Comparison of ENCODE assay signal across 10 mouse cellular contexts in the genomic region with DNA sequence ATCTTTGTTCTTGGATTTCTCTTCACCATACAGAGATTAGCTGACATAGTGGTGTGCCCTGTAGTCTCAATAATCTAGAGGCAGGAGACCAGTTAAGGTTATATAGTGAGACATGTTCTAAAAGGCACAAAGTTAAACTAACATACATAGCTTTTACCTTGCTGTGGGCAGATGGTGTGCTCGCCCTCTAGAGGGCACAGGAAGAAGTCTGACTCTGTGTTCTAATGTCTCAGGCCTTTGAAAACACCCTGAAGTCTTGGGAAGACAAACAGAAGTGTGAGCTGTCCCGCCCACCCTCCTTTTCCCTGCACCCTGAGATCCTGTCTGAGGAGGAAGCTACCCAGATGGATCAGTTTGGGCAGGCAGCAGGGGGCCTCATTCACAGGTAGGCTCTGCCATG.
DNase-seq lines count a peak whose midpoint lies in the region; ATAC-seq lines count a peak whose summit lies in the region.
"Had no signal": no experiment of that assay in that cellular context is flagged by ENCODE, and none has a peak within 500 bp of the region (broad histone marks: within the 10 kb centered on the region; RNA-seq: fewer than 3 reads in every experiment).

No protein-coding gene starts in this region.

- no peaks in the 10 kb centered on the region for H3K4me1 ChIP-seq in forebrain, embryonic 13.5 days
- H3K4me1 ChIP-seq in forebrain, embryonic 10.5 days, result no peaks in the 10 kb centered on the region
- H3K4me1 ChIP-seq in midbrain, embryonic 14.5 days (ENCODE audit: control insufficient read depth, insufficient read depth, low read length), result no peaks in the 10 kb centered on the region
- H3K4me1 ChIP-seq in midbrain, embryonic 16.5 days (ENCODE audit: control insufficient read depth, insufficient read depth, low read length), result no peaks in the 10 kb centered on the region
- H3K4me1 ChIP-seq: limb, embryonic 13.5 days had no signal

- no peaks in the 10 kb centered on the region for H3K9me3 ChIP-seq in forebrain, embryonic 13.5 days (replicated peaks)
- H3K9me3 ChIP-seq in forebrain, embryonic 10.5 days, result no peaks in the 10 kb centered on the region
- no peaks in the 10 kb centered on the region for H3K9me3 ChIP-seq in midbrain, embryonic 14.5 days (ENCODE audit: control insufficient read depth, low read length)
- no peaks in the 10 kb centered on the region for H3K9me3 ChIP-seq in midbrain, embryonic 16.5 days (replicated peaks; ENCODE audit: control insufficient read depth, low read length, poor library complexity, severe bottlenecking)
- H3K9me3 ChIP-seq: limb, embryonic 13.5 days had no signal

- no peak overlapping the region for H3K4me2 ChIP-seq in forebrain, embryonic 13.5 days
- no peak overlapping the region for H3K4me2 ChIP-seq in midbrain, embryonic 14.5 days (ENCODE audit: low read length)
- H3K4me2 ChIP-seq in midbrain, embryonic 16.5 days (ENCODE audit: low read length), result no peak overlapping the region
- H3K4me2 ChIP-seq: limb, embryonic 13.5 days had no signal

- H3K9ac ChIP-seq in forebrain, embryonic 13.5 days, result no peak overlapping the region
- H3K9ac ChIP-seq in midbrain, embryonic 14.5 days (replicated peaks; ENCODE audit: low read length), result no peak overlapping the region
- no peak overlapping the region for H3K9ac ChIP-seq in midbrain, embryonic 16.5 days (ENCODE audit: low read depth, low read length)
- H3K9ac ChIP-seq: limb, embryonic 13.5 days had no signal

- no peak overlapping the region for H3K27ac ChIP-seq in forebrain, embryonic 13.5 days
- no peak overlapping the region for H3K27ac ChIP-seq in forebrain, embryonic 10.5 days
- H3K27ac ChIP-seq in midbrain, embryonic 14.5 days (replicated peaks; ENCODE audit: low read depth, low read length), result no peak overlapping the region
- no peak overlapping the region for H3K27ac ChIP-seq in midbrain, embryonic 16.5 days (ENCODE audit: low read length)
- H3K27ac ChIP-seq: limb, embryonic 13.5 days had no signal

- intact Hi-C loops in left cerebral cortex, postnatal 14 days (cut with DNase I), result loop anchor here (10.0 kb wide), 1 partner anchor 492 kb away; no protein-coding TSS in a partner anchor

- peaks cover 82% of the 10 kb centered on the region for H3K36me3 ChIP-seq in forebrain, embryonic 13.5 days (ENCODE audit: poor library complexity, severe bottlenecking)
- peaks cover 98% of the 10 kb centered on the region for H3K36me3 ChIP-seq in forebrain, embryonic 10.5 days (replicated peaks)
- peaks cover 71% of the 10 kb centered on the region for H3K36me3 ChIP-seq in midbrain, embryonic 14.5 days (ENCODE audit: control insufficient read depth, insufficient read depth, low read length)
- H3K36me3 ChIP-seq in midbrain, embryonic 16.5 days (ENCODE audit: control insufficient read depth, insufficient read depth, low read length), result peaks cover 17% of the 10 kb centered on the region

- H3K27me3 ChIP-seq in forebrain, embryonic 13.5 days, result no peaks in the 10 kb centered on the region
- no peaks in the 10 kb centered on the region for H3K27me3 ChIP-seq in forebrain, embryonic 10.5 days (ENCODE audit: poor library complexity, severe bottlenecking)
- no peaks in the 10 kb centered on the region for H3K27me3 ChIP-seq in midbrain, embryonic 14.5 days (ENCODE audit: control insufficient read depth, insufficient read depth, low read length)
- H3K27me3 ChIP-seq in midbrain, embryonic 16.5 days (ENCODE audit: control insufficient read depth, insufficient read depth, low read depth, low read length), result no peaks in the 10 kb centered on the region
- H3K27me3 ChIP-seq: limb, embryonic 13.5 days had no signal

- 0 out of 2 replicates have a peak, but pooled peaks have one; percentile 21 for ATAC-seq in forebrain, embryonic 13.5 days
- no peak for ATAC-seq in midbrain, embryonic 14.5 days (ENCODE audit: low FRiP score, low TSS enrichment)
- ATAC-seq in midbrain, embryonic 16.5 days, result no peak

- 47% methylated on average over 2 of the region's 2 CpGs for WGBS in forebrain, embryonic 13.5 days
- 56% methylated on average over 2 of the region's 2 CpGs for WGBS in forebrain, embryonic 10.5 days
- WGBS in midbrain, embryonic 14.5 days, result 53% methylated on average over 2 of the region's 2 CpGs
- WGBS in midbrain, embryonic 16.5 days, result 68% methylated on average over 2 of the region's 2 CpGs

- no peak for DNase-seq in forebrain, embryonic 10.5 days (ENCODE audit: extremely low spot score, low spot score)
- DNase-seq in midbrain, embryonic 14.5 days, result peak; percentile 18
- DNase-seq in adipocyte (ENCODE audit: low spot score), result peak; percentile 36
- peak; percentile 52 for DNase-seq in naive thymus-derived CD4-positive, alpha-beta T cell, adult 2 months (ENCODE audit: low read depth)
- no peak for DNase-seq in urinary bladder, adult 2 months (ENCODE audit: low spot score)
- no peak for DNase-seq in left cerebral cortex, postnatal 14 days (ENCODE audit: low spot score in 2 of 2)
- DNase-seq: gastrocnemius, postnatal 25 days had no signal

- H3K4me3 ChIP-seq in forebrain, embryonic 13.5 days, result no peak overlapping the region
- no peak overlapping the region for H3K4me3 ChIP-seq in forebrain, embryonic 10.5 days
- H3K4me3 ChIP-seq in midbrain, embryonic 14.5 days (replicated peaks; ENCODE audit: low read depth, low read length), result no peak overlapping the region
- H3K4me3 ChIP-seq in midbrain, embryonic 16.5 days (ENCODE audit: low read depth, low read length), result no peak overlapping the region
- H3K4me3 ChIP-seq: limb, embryonic 13.5 days had no signal

Comparison
In these comparisons a context has a peak if more than half of its experiments do, and no peak if none do; other contexts are left out.
1. DNase-seq: peak in midbrain, embryonic 14.5 days (single experiment), adipocyte (single experiment) and naive thymus-derived CD4-positive, alpha-beta T cell, adult 2 months (single experiment); none in forebrain, embryonic 10.5 days (single experiment), urinary bladder, adult 2 months (single experiment) and left cerebral cortex, postnatal 14 days (0 of 2).